Mouse (Mus musculus) testis, adult 2 months (tissue): ENCODE results near the gene Tuba1c.

Experiments
- CTCF ChIP-seq: fragments of 200-500 bp; IDR thresholded peaks from 2 replicates; pipeline ENCODE4 v1.5.1; 2012; ENCODE audit warnings: low read depth, mild to moderate bottlenecking, inconsistent platforms, low read length, moderate library complexity; ENCODE audit not compliant: control insufficient read depth, insufficient read depth, insufficient replicate concordance
- POLR2A ChIP-seq: fragments of 200-500 bp; IDR thresholded peaks from 2 replicates; pipeline ENCODE4 v1.6.1; 2012; ENCODE audit warnings: low read depth, mild to moderate bottlenecking, inconsistent platforms, low read length, moderate library complexity; ENCODE audit not compliant: control insufficient read depth

GRCm38 (mm10) chr15:99039306-99039705 lies 9.6 kb downstream of the Tuba1c start:
- TF ChIP-seq POLR2A (no peak), CTCF (no peak)
